Mouse (Mus musculus): ENCODE data around the gene Ncaph. TPM values are rescaled to one million over a fixed set of nuclear protein-coding genes. Genes with fewer than 3 reads are reported as not detected.
"Not testable (repeated sequence)": the region's sequence is repeated elsewhere in the genome, so short reads cannot be mapped to it uniquely, and the experiment has no call there.

The Ncaph gene
- 13.4 and 17.7 TPM in 2 replicates for polyA plus RNA-seq (2015; fragmentation: Nextera tagmentation; extraction: Ambion mirVana)

GRCm38 (mm10) chr2:127133621-127134461 lies at the start of gene Ncaph:
Ncaph (minus strand) TSS chr2:127133954.
- H3K27me3 ChIP-seq (replicated peaks; ENCODE audit: insufficient read depth, low read length), result no peaks in the 10 kb centered on the region
- H3K27ac ChIP-seq (ENCODE audit: low read length), result peak within 1 kb of the TSS; percentile 94
- TF ChIP-seq EP300 (IDR thresholded peaks at IDR 0.05) (no peak; the same call in 1 of the 2 replicates), CTCF (IDR thresholded peaks at IDR 0.05) (no peak)
- H3K9me3 ChIP-seq (ENCODE audit: low read length), result no peaks in the 10 kb centered on the region
- under 1% methylated on average over 57 of the region's 57 CpGs for WGBS
- DNase-seq (ENCODE audit: low spot score) (peak; percentile 94), ATAC-seq (peak; percentile 92)
- peak within 1 kb of the TSS; percentile 50 for H3K9ac ChIP-seq (replicated peaks; ENCODE audit: low read depth)
- H3K4me1 ChIP-seq (ENCODE audit: insufficient read depth, low read depth, low read length), result peaks cover 9% of the 10 kb centered on the region; the same call in 1 of the 2 replicates
- H3K4me3 ChIP-seq (ENCODE audit: low read depth, low read length), result peak within 1 kb of the TSS; percentile 92
- H3K36me3 ChIP-seq (ENCODE audit: insufficient read depth, low read length), result no peaks in the 10 kb centered on the region
- H3K4me2 ChIP-seq (replicated peaks; ENCODE audit: low read depth, low read length), result peak within 1 kb of the TSS; percentile 75

GRCm38 (mm10) chr2:127182598-127183381 lies 49.0 kb upstream of the Ncaph start:
- no peak for TF ChIP-seq CTCF (IDR thresholded peaks at IDR 0.05)
- no peak for TF ChIP-seq EP300 (IDR thresholded peaks at IDR 0.05)
- Histone ChIP-seq H3K9me3 (ENCODE audit: low read length) (no peaks in the 10 kb centered on the region), H3K27me3 (replicated peaks; ENCODE audit: insufficient read depth, low read length) (no peaks in the 10 kb centered on the region), H3K36me3 (ENCODE audit: insufficient read depth, low read length) (no peaks in the 10 kb centered on the region), H3K9ac (replicated peaks; ENCODE audit: low read depth) (peak overlapping the region; percentile 58), H3K4me2 (replicated peaks; ENCODE audit: low read depth, low read length) (peak overlapping the region; percentile 65), H3K4me1 (ENCODE audit: insufficient read depth, low read depth, low read length) (no peaks in the 10 kb centered on the region), H3K27ac (ENCODE audit: low read length) (peak overlapping the region; percentile 73), H3K4me3 (ENCODE audit: low read depth, low read length) (peak overlapping the region; percentile 42)
- DNase-seq (ENCODE audit: low spot score), result peak; percentile 98
- 3% methylated on average over 17 of the region's 17 CpGs for WGBS
- ATAC-seq, result peak; percentile 100

- peak; percentile 63 for TF ChIP-seq CTCF (IDR thresholded peaks at IDR 0.05)
- H3K27ac ChIP-seq (ENCODE audit: low read length), result not testable (repeated sequence)
- DNase-seq (ENCODE audit: low spot score), result peak; percentile 77
Measured at GRCm38 (mm10) chr2:127166261-127166660, 32.5 kb upstream of the Ncaph start.

GRCm38 (mm10) chr2:127165675-127166074 lies 31.9 kb upstream of the Ncaph start:
- ATAC-seq, result no peak
- no peaks in the 10 kb centered on the region for H3K9me3 ChIP-seq (ENCODE audit: low read length)
- no peak overlapping the region for H3K4me2 ChIP-seq (replicated peaks; ENCODE audit: low read depth, low read length)
- no peak for DNase-seq (ENCODE audit: low spot score)
- WGBS, result 44% methylated on average over 4 of the region's 4 CpGs
- no peaks in the 10 kb centered on the region for H3K27me3 ChIP-seq (replicated peaks; ENCODE audit: insufficient read depth, low read length)
- no peaks in the 10 kb centered on the region for H3K36me3 ChIP-seq (ENCODE audit: insufficient read depth, low read length)
- TF ChIP-seq EP300 (IDR thresholded peaks at IDR 0.05) (no peak), CTCF (IDR thresholded peaks at IDR 0.05) (no peak)
- no peaks in the 10 kb centered on the region for H3K4me1 ChIP-seq (ENCODE audit: insufficient read depth, low read depth, low read length)
- H3K27ac ChIP-seq (ENCODE audit: low read length), result no peak overlapping the region
- no peak overlapping the region for H3K4me3 ChIP-seq (ENCODE audit: low read depth, low read length)
- no peak overlapping the region for H3K9ac ChIP-seq (replicated peaks; ENCODE audit: low read depth)

More at GRCm38 (mm10) chr2:127166261-127166660, 32.5 kb upstream of the Ncaph start:
- not testable (repeated sequence) for H3K4me2 ChIP-seq (replicated peaks; ENCODE audit: low read depth, low read length); H3K9me3 ChIP-seq (ENCODE audit: low read length); H3K9ac ChIP-seq (replicated peaks; ENCODE audit: low read depth); ATAC-seq; H3K4me3 ChIP-seq (ENCODE audit: low read depth, low read length); H3K4me1 ChIP-seq (ENCODE audit: insufficient read depth, low read depth, low read length); H3K27me3 ChIP-seq (replicated peaks; ENCODE audit: insufficient read depth, low read length); H3K36me3 ChIP-seq (ENCODE audit: insufficient read depth, low read length)
- WGBS, result 6% methylated on average over 1 of the region's 1 CpGs

- Histone ChIP-seq H3K9me3 (ENCODE audit: low read length) (no peaks in the 10 kb centered on the region), H3K4me2 (replicated peaks; ENCODE audit: low read depth, low read length) (no peak overlapping the region), H3K4me3 (ENCODE audit: low read depth, low read length) (no peak overlapping the region), H3K27me3 (replicated peaks; ENCODE audit: insufficient read depth, low read length) (no peaks in the 10 kb centered on the region), H3K4me1 (ENCODE audit: insufficient read depth, low read depth, low read length) (peaks cover 6% of the 10 kb centered on the region; the same call in 1 of the 2 replicates), H3K36me3 (ENCODE audit: insufficient read depth, low read length) (peaks cover 1% of the 10 kb centered on the region; the same call in 1 of the 2 replicates), H3K9ac (replicated peaks; ENCODE audit: low read depth) (no peak overlapping the region), H3K27ac (ENCODE audit: low read length) (no peak overlapping the region)
- 79% methylated on average over 3 of the region's 3 CpGs for WGBS
- DNase-seq (ENCODE audit: low spot score) (no peak), ATAC-seq (no peak)
- TF ChIP-seq EP300 (IDR thresholded peaks at IDR 0.05), result no peak
- no peak for TF ChIP-seq CTCF (IDR thresholded peaks at IDR 0.05)
Measured at GRCm38 (mm10) chr2:127145699-127146098, 11.9 kb upstream of the Ncaph start.
